Mouse (Mus musculus) kidney, postnatal 4 days (tissue): ENCODE measurements at regions not wholly inside any gene's neighbourhood (a gene's known extent, or its start where the extent isn't known, plus 50 kb on each side); places are given as distances from the start of the nearest gene placed in this dataset.
A peak's percentile ranks its signal among the peaks of the same experiment; 100 is the strongest.

Source experiments
- DNase-seq, 2 experiments: peaks; one replicate each; pipeline ENCODE4 v3.0.0; 2021; ENCODE audit warnings: mixed read lengths in 2 of 2

- no peak for DNase-seq
Measured at GRCm38 (mm10) chr17:7467638-7468037, 82.4 kb upstream of the Unc93a2 start.

DNA sequence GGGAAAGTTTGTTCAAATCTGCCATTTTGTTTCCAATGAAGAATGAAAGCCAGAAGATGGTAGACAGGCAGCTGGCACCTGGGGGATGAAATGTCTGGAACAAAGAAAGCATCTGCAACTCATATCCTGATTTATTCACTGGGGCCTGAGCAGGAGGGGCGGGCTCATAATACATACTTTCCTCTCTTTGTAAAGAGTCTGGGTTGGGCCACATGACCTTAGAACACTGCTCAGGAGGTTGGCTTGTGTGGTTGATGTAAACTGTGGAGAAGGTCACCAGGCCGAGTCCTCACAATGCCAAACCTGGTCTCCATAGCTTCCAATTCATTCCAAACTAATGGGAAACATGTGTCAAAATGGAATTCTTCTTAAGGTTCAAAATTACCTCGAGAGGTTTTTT lies 79.6 kb upstream of the Unc93a2 start:
- no peak for DNase-seq

DNA sequence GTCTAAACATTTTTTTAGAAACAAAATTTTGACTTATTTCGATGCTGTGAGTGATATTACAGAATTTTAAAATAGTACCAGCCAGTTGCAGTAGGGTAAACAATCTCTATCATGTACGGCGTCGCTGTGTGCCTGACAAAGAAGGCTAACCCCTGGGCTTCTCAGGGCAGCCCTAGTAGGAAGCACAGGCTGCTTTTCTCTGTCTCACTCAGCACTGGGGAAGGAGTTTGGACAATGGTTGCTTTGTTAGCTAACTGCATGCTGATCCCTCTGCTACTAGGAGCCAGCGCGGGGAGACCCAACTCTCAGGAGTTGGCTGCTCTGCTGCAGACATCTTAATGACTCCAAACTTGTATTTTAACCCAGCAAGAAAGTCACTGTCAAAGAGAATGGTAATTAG lies 75.9 kb upstream of the Unc93a2 start:
- no peak for DNase-seq

DNA sequence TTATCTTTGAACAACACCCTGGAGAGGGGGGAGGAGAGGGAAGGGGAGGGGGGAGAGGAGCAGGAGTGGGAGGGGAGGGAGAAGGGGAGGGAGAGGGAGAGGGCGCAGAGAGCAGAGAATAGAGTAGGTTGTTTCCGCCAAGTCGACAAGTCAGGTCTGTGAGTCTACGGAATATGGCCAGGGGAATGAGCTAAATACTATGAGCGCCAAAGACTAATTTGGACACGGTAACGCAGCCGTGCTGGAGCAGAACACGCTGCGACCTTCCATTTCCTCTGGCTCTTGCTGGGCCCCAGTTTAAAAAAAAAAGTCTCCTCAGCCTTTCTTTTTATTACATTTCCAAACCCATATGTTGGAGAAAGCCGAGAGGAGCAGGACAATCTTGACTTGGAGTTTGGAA lies 71.7 kb upstream of the Unc93a2 start:
- no peak for DNase-seq

- DNase-seq, result peak; percentile 74 to 75
Measured at GRCm38 (mm10) chr17:7443822-7444221, 58.6 kb upstream of the Unc93a2 start.

DNA sequence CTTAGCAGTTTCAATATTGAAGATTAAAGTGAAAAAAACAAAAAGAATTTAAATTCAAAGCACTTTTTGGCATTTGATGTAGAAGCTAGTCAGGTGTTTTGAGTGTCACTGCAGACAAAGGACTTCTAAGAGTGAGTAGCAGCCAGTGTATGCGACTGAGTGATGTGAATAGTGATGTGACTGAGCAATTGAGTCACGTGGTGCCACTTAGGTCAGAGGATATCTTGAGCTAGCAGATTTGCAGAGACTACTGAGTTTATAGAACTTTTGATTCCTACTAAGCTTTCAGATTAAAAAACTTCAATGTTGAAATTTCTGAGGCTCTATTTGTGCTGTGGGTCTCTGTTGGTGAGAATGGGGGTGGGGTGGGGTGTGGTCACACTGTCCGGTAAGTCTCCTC lies 49.8 kb upstream of the Unc93a2 start:
- DNase-seq, result no peak
